Mouse (Mus musculus): Measurements from ENCODE around the gene Hils1.
"Not testable (repeated sequence)": the region's sequence is repeated elsewhere in the genome, so short reads cannot be mapped to it uniquely, and the experiment has no call there.

Hils1 gene

GRCm38 (mm10) chr11:95004136-95004936 is 36.9 kb downstream of the Hils1 start:
- no peak for DNase-seq (ENCODE audit: low spot score in 2 of 2)

GRCm38 (mm10) chr11:95004937-95005198 is 37.5 kb downstream of the Hils1 start:
- DNase-seq (ENCODE audit: low spot score in 2 of 2): no peak

- peak in 1 of 2 experiments; percentile 22 for DNase-seq (ENCODE audit: low spot score in 2 of 2)
Measured at GRCm38 (mm10) chr11:95006038-95006437, 38.6 kb downstream of the Hils1 start.

DNA sequence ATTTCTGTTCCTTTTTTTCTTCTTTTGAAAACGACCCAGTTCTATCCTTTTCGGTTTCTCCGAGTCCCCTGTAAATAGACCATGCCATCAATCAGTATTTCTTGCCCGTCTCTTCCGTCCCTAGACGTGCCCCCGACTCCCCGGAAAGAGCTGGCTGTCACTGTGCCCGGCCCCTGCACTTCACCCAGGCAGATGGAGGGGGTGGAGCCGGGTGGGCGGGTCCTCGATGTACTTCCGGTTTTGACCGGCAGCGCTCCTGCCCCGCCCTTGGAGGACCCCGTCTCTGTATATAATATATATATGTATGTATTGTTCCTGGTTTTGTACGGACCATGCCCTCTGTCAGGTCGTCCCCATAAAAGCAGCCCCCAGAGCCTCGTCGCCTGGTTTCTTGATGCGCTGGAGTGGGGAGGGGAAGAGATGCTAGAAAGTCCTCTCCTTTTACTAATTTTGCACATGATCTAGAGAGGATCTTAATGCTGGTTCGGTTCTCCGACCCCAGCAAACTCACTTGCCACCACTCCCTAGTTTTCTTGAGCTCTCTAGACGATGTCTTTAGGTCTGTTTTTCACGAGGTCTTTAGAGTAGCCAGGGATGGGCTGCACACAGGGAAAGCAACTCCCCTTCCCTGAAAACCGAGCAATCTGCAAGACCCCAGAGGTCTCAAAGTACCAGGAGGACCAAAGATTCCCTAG is 39.3 kb downstream of the Hils1 start:
- peak in 1 of 2 experiments; percentile 76 for DNase-seq (ENCODE audit: low spot score in 2 of 2)

DNA sequence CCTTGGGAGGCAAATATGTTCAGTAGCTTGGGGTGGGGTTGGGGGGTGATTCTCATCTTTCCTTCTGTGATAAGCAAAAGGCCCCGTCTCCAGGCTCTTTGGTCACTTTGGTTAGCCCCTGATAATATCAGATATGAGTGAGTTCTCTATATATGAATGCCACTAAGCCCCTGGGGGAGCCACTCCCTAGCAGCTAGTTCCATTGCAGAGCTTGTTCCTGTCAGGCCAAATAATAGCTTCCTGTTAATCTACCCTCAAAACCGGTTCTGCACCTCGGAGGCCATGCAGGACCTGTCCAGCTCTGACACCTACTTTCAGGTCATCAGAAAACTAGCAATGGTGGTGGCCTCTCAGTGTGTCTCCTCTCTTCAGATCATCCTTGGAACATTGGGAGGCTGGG is 40.0 kb downstream of the Hils1 start:
- no peak for DNase-seq (ENCODE audit: low spot score in 2 of 2)

GRCm38 (mm10) chr11:95008661-95009628 is 41.6 kb downstream of the Hils1 start:
- DNase-seq (ENCODE audit: low spot score in 2 of 2): peak in 1 of 2 experiments; percentile 26

GRCm38 (mm10) chr11:95009629-95010014 is 42.2 kb downstream of the Hils1 start, which contains the start of gene Samd14:
Samd14 (plus strand) TSS chr11:95009879.
- DNase-seq (ENCODE audit: low spot score in 2 of 2): peak; percentile 76 to 81

GRCm38 (mm10) chr11:95010141-95010739 is 42.8 kb downstream of the Hils1 start:
- peak in 1 of 2 experiments; percentile 47 for DNase-seq (ENCODE audit: low spot score in 2 of 2)

GRCm38 (mm10) chr11:95010841-95011403 is 43.5 kb downstream of the Hils1 start:
- not testable (repeated sequence) for DNase-seq (ENCODE audit: low spot score in 2 of 2)

- DNase-seq (ENCODE audit: low spot score in 2 of 2): no peak
Measured at GRCm38 (mm10) chr11:95011416-95011815, 44.0 kb downstream of the Hils1 start.

DNA sequence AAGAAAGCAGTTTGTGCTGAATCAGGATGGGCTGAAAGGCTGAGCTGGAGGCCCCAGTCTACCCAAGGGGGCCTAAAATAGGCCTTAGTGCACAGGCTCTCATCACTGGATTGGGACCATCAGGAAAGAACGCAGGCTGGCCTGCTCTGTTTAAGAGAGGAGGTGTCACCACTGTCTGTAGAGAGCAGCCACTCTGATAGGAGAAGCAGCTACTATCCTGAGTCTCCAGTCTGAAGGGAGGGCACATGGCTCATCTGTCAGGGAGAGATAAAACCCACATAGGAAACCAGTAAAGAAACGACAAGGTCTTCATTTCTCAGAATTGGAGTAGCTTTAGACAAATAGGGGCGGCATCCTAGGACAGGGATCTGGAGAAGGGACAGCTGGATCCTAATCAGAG is 44.7 kb downstream of the Hils1 start:
- DNase-seq (ENCODE audit: low spot score in 2 of 2): no peak

GRCm38 (mm10) chr11:95012487-95012886 is 45.1 kb downstream of the Hils1 start:
- DNase-seq (ENCODE audit: low spot score in 2 of 2): no peak

DNA sequence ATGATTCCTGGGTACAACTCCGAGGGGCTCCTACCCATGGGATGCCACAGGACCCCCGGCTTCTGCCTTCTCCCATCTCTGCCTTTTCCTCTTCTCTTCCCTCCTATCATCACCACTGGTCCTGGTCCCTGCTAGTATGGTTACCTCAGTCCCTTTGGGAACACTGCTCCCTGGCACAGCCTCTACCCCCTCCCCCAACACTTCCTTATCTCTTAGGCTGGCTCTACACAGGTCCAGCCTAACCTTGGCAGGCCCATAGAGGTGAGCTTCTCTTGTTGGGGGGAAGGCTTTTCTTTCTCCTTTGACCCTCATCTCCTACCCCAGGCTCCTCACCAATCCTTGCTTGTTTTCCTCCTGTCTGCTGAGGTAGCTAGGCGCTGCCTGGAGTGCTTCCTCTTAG is 48.1 kb downstream of the Hils1 start:
- no peak for DNase-seq (ENCODE audit: low spot score in 2 of 2)

Data from frontal cortex, postnatal 10 days (tissue).